Mouse (Mus musculus): Measurements from ENCODE around the gene Gpn2.

Gpn2 gene

GRCm38 (mm10) chr4:133584059-133584951, at the start of gene Gpn2:
TSS of gene Gpn2 (plus strand) at chr4:133584362.
- DNase-seq (ENCODE audit: low read depth, low spot score), result peak; percentile 93

GRCm38 (mm10) chr4:133536081-133536480, 48.1 kb upstream of the Gpn2 start:
- no peak for DNase-seq (ENCODE audit: low read depth, low spot score)

- no peak for DNase-seq (ENCODE audit: low read depth, low spot score)
Observed at GRCm38 (mm10) chr4:133536652-133537051, 47.5 kb upstream of the Gpn2 start.

GRCm38 (mm10) chr4:133545272-133546231, 38.6 kb upstream of the Gpn2 start, which contains the start of gene Nudc:
TSS of gene Nudc (minus strand) at chr4:133545996.
- DNase-seq (ENCODE audit: low read depth, low spot score), result peak; percentile 96

- no peak for DNase-seq (ENCODE audit: low read depth, low spot score)
Observed at GRCm38 (mm10) chr4:133552029-133552428, 32.1 kb upstream of the Gpn2 start.

- no peak for DNase-seq (ENCODE audit: low read depth, low spot score)
Observed at GRCm38 (mm10) chr4:133552768-133553447, 31.3 kb upstream of the Gpn2 start, which contains the start of gene Nr0b2. TSS of gene Nr0b2 (plus strand) at chr4:133553376.

- DNase-seq (ENCODE audit: low read depth, low spot score), result no peak
Observed at GRCm38 (mm10) chr4:133553448-133554330, 30.5 kb upstream of the Gpn2 start.

- no peak for DNase-seq (ENCODE audit: low read depth, low spot score)
Observed at GRCm38 (mm10) chr4:133557041-133557717, 27.0 kb upstream of the Gpn2 start.

GRCm38 (mm10) chr4:133559846-133560245, 24.3 kb upstream of the Gpn2 start:
- DNase-seq (ENCODE audit: low read depth, low spot score), result no peak

- DNase-seq (ENCODE audit: low read depth, low spot score), result no peak
Observed at GRCm38 (mm10) chr4:133561622-133562021, 22.5 kb upstream of the Gpn2 start.

GRCm38 (mm10) chr4:133563123-133563571, 21.0 kb upstream of the Gpn2 start:
- DNase-seq (ENCODE audit: low read depth, low spot score), result no peak

GRCm38 (mm10) chr4:133567251-133567650, 16.9 kb upstream of the Gpn2 start:
- DNase-seq (ENCODE audit: low read depth, low spot score), result no peak

GRCm38 (mm10) chr4:133569291-133570065, 14.7 kb upstream of the Gpn2 start:
- no peak for DNase-seq (ENCODE audit: low read depth, low spot score)

- no peak for DNase-seq (ENCODE audit: low read depth, low spot score)
Observed at GRCm38 (mm10) chr4:133570066-133570466, 14.1 kb upstream of the Gpn2 start.

GRCm38 (mm10) chr4:133574070-133574842, 9.9 kb upstream of the Gpn2 start, which contains the start of gene Gpatch3:
TSS of gene Gpatch3 (plus strand) at chr4:133574745.
- peak; percentile 93 for DNase-seq (ENCODE audit: low read depth, low spot score)

GRCm38 (mm10) chr4:133574843-133575202, 9.3 kb upstream of the Gpn2 start:
- DNase-seq (ENCODE audit: low read depth, low spot score), result no peak

- DNase-seq (ENCODE audit: low read depth, low spot score), result no peak
Observed at GRCm38 (mm10) chr4:133577983-133578382, 6.2 kb upstream of the Gpn2 start.

GRCm38 (mm10) chr4:133583690-133584058, 488 bp upstream of the Gpn2 start:
- no peak for DNase-seq (ENCODE audit: low read depth, low spot score)
